Mouse (Mus musculus) layer of hippocampus, postnatal 25 days (tissue): ENCODE measurements around the gene Wfdc6b. TPM values are rescaled to one million over a fixed set of nuclear protein-coding genes. Genes with fewer than 3 reads are reported as not detected.

ENCODE experiments used
- DNase-seq, 2 experiments: peaks; one replicate each; pipeline ENCODE4 v3.0.0; 2022; ENCODE audit warnings: mixed read lengths in 2 of 2, low spot score in 1 of 2; ENCODE audit errors: extremely low spot score in 1 of 2
- total RNA-seq, 2 experiments: library from RNA; stranded (reverse); gene quantifications; 2 replicates each; pipeline ENCODE4 v1.2.3; 2021

Gene Wfdc6b
- total RNA-seq, 2 experiments from 2014 or later: not detected

DNA sequence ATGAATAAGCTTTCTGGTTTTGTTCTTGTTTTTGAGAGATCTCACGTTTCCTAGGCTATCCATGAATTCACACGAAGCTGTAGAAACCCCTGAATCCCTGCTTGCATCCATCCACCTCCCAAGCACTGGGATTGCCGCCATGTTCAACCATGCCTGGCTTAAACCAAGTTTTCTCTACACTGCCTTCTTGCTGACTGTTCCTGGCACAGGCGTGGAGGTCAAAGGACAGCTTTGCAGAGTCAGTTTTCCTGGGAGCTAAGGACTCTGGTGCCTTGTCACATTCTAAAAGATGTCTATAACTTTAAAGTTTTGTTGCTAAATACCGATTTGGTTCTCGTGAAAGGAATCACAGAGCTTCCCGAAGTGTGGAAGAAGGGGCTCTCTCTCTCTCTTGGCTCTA is 51.5 kb downstream of the Wfdc6b start:
- no peak for DNase-seq

Other genes with a start within 250 kb of the Wfdc6b start
- gene Slpi, start 224.4 kb upstream of the Wfdc6b start, total RNA-seq: under 1 TPM; 0.59 to 0.68 TPM
- under 1 TPM; 0.34 to 0.45 TPM for gene Rbpjl, start 210.4 kb upstream of the Wfdc6b start, total RNA-seq
- 10 to 100 TPM; 13.0 to 17.5 TPM for gene Matn4, start 208.4 kb upstream of the Wfdc6b start, total RNA-seq
- gene Sdc4, start 169.6 kb upstream of the Wfdc6b start, total RNA-seq: 100 to 1,000 TPM; 101 to 146 TPM
- 10 to 100 TPM; 41.0 to 45.2 TPM for gene Sys1, start 156.6 kb upstream of the Wfdc6b start, total RNA-seq
- 10 to 100 TPM in 1 of 2 experiments, 1 to 10 TPM in 1; 3.9 to 11.3 TPM for gene Gm20458, start 152.6 kb upstream of the Wfdc6b start, total RNA-seq
- gene Trp53tg5, start 139.8 kb upstream of the Wfdc6b start, total RNA-seq: not detected
- gene Dbndd2, start 127.4 kb upstream of the Wfdc6b start, total RNA-seq: 100 to 1,000 TPM; 116 to 118 TPM
- gene Pigt, start 116.0 kb upstream of the Wfdc6b start, total RNA-seq: 10 to 100 TPM; 85.3 to 87.3 TPM
- gene Wfdc2, start 51.1 kb upstream of the Wfdc6b start, total RNA-seq: under 1 TPM in 1 of 2 experiments, not detected in 1; 0.34 TPM
- not detected for gene Spint3, start 40.1 kb upstream of the Wfdc6b start, total RNA-seq
- not detected for gene Wfdc6a, start 28.1 kb upstream of the Wfdc6b start, total RNA-seq
- not detected for gene Eppin, start 19.9 kb upstream of the Wfdc6b start, total RNA-seq
- not detected for gene Wfdc8, start 104 bp downstream of the Wfdc6b start, total RNA-seq
- gene Wfdc16, start 25.3 kb downstream of the Wfdc6b start, total RNA-seq: not detected
- gene Wfdc10, start 42.5 kb downstream of the Wfdc6b start, total RNA-seq: not detected
- gene Wfdc9, start 43.1 kb downstream of the Wfdc6b start, total RNA-seq: not detected
- gene Wfdc11, start 60.6 kb downstream of the Wfdc6b start, total RNA-seq: not detected
- not detected for gene Wfdc13, start 71.6 kb downstream of the Wfdc6b start, total RNA-seq
- gene Spint4, start 85.0 kb downstream of the Wfdc6b start, total RNA-seq: not detected
- not detected for gene Spint5, start 101.8 kb downstream of the Wfdc6b start, total RNA-seq
- 1 to 10 TPM in 1 of 2 experiments, under 1 TPM in 1; 0.89 to 1.0 TPM for gene Wfdc3, start 132.4 kb downstream of the Wfdc6b start, total RNA-seq
- gene Dnttip1, start 132.5 kb downstream of the Wfdc6b start, total RNA-seq: 10 to 100 TPM; 37.0 TPM
- gene Ube2c, start 156.4 kb downstream of the Wfdc6b start, total RNA-seq: 1 to 10 TPM in 1 of 2 experiments, not detected in 1; 1.2 TPM
- not detected for gene Tnnc2, start 166.4 kb downstream of the Wfdc6b start, total RNA-seq
- 10 to 100 TPM; 38.0 to 45.8 TPM for gene Snx21, start 172.3 kb downstream of the Wfdc6b start, total RNA-seq
- gene Acot8, start 191.4 kb downstream of the Wfdc6b start, total RNA-seq: 10 to 100 TPM; 24.3 to 25.4 TPM
- 1 to 10 TPM; 7.8 to 9.3 TPM for gene Zswim3, start 191.6 kb downstream of the Wfdc6b start, total RNA-seq
- 10 to 100 TPM; 22.7 to 22.9 TPM for gene Zswim1, start 209.2 kb downstream of the Wfdc6b start, total RNA-seq
- not detected for gene Spata25, start 215.0 kb downstream of the Wfdc6b start, total RNA-seq
- 100 to 1,000 TPM in 1 of 2 experiments, 10 to 100 TPM in 1; 93.3 to 106 TPM for gene Ctsa, start 219.4 kb downstream of the Wfdc6b start, total RNA-seq
- gene Neurl2, start 219.9 kb downstream of the Wfdc6b start, total RNA-seq: 1 to 10 TPM; 3.4 to 4.6 TPM
- 10 to 100 TPM; 68.8 to 73.7 TPM for gene Pltp, start 244.2 kb downstream of the Wfdc6b start, total RNA-seq